ENCODE assay signal across 11 mouse cellular contexts in the genomic region with DNA sequence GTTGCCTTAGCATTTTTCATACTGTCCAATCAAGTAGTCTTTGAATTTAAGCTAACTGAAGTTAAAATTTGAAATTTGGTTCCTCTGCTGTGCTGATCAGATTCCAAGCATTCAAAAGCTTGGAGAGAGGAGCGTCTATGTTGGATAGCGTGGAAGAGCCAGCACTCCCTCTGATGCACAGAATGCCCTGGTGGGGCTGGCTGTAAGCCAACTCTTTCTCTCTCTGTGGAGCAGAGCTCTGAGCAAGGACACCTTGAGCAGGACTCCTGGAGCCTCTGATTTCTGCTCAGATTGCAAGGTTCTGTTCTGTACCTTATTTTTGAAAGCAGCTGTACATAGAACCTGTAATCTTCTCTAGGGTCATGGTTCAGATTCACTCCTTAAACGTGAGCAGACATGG. TPM values are rescaled to one million over a fixed set of nuclear protein-coding genes. Genes with fewer than 3 reads are reported as not detected.
DNase-seq lines count a peak whose midpoint lies in the region; ATAC-seq and TF ChIP-seq lines count a peak whose summit lies in the region.
"Had no signal": no experiment of that assay in that cellular context is flagged by ENCODE, and none has a peak within 500 bp of the region (broad histone marks: within the 10 kb centered on the region; RNA-seq: fewer than 3 reads in every experiment).

No protein-coding gene starts in this region.

- H3K9ac ChIP-seq in hindbrain, postnatal 0 days (replicated peaks; ENCODE audit: low read length) = no peak overlapping the region
- H3K9ac ChIP-seq in heart, embryonic 12.5 days = no peak overlapping the region

- WGBS in hindbrain, postnatal 0 days = 31% methylated on average over 3 of the region's 3 CpGs
- 74% methylated on average over 3 of the region's 3 CpGs for WGBS in hindbrain, embryonic 10.5 days
- 31% methylated on average over 3 of the region's 3 CpGs for WGBS in heart, embryonic 12.5 days

- peak; percentile 30 for DNase-seq in hindbrain, postnatal 0 days (ENCODE audit: low spot score)
- no peak for DNase-seq in hindbrain, embryonic 10.5 days (ENCODE audit: low spot score)
- peak; percentile 17 for DNase-seq in A20 (ENCODE audit: low read depth, low spot score)
- DNase-seq in adrenal gland, adult 2 months = peak; percentile 71
- no peak for DNase-seq in embryo, embryonic 11 days
- DNase-seq in layer of hippocampus, adult 18-20 months (ENCODE audit: low spot score in 2 of 2) = no peak
- no peak for DNase-seq in layer of hippocampus, adult 9-11 months
- DNase-seq: layer of hippocampus, postnatal 36 days; thymus, postnatal 14 days had no signal

- no peak overlapping the region for H3K4me2 ChIP-seq in hindbrain, postnatal 0 days (ENCODE audit: low read depth, low read length)
- H3K4me2 ChIP-seq in heart, embryonic 12.5 days = no peak overlapping the region

- H3K27me3 ChIP-seq in hindbrain, postnatal 0 days (ENCODE audit: insufficient read depth, low read length) = no peaks in the 10 kb centered on the region
- H3K27me3 ChIP-seq in hindbrain, embryonic 10.5 days (ENCODE audit: insufficient read depth, poor library complexity, severe bottlenecking) = no peaks in the 10 kb centered on the region
- no peaks in the 10 kb centered on the region for H3K27me3 ChIP-seq in heart, embryonic 12.5 days (replicated peaks)

- ATAC-seq in hindbrain, postnatal 0 days = no peak
- peak; percentile 55; the same call in 1 of the 2 replicates for ATAC-seq in heart, embryonic 12.5 days (ENCODE audit: insufficient number of reproducible peaks, low FRiP score)

- no peak overlapping the region for H3K27ac ChIP-seq in hindbrain, postnatal 0 days
- no peak overlapping the region for H3K27ac ChIP-seq in hindbrain, embryonic 10.5 days
- 0 out of 2 replicates have a peak overlapping the region, but pooled peaks have one; percentile 16 for H3K27ac ChIP-seq in heart, embryonic 12.5 days (ENCODE audit: poor library complexity, severe bottlenecking)

- no peaks in the 10 kb centered on the region for H3K9me3 ChIP-seq in hindbrain, postnatal 0 days (ENCODE audit: low read length)
- peaks cover 3% of the 10 kb centered on the region; the same call in 1 of the 2 replicates for H3K9me3 ChIP-seq in hindbrain, embryonic 10.5 days
- no peaks in the 10 kb centered on the region for H3K9me3 ChIP-seq in heart, embryonic 12.5 days (replicated peaks)
- H3K9me3 ChIP-seq: G1E had no signal

- H3K4me1 ChIP-seq in hindbrain, postnatal 0 days (ENCODE audit: insufficient read depth, low read length) = no peaks in the 10 kb centered on the region
- no peaks in the 10 kb centered on the region for H3K4me1 ChIP-seq in hindbrain, embryonic 10.5 days (replicated peaks)
- H3K4me1 ChIP-seq in heart, embryonic 12.5 days (replicated peaks) = peaks cover 11% of the 10 kb centered on the region

- TF ChIP-seq CTCF in hindbrain, postnatal 0 days (IDR thresholded peaks at IDR 0.05; ENCODE audit: low read depth) = no peak

- H3K4me3 ChIP-seq in hindbrain, postnatal 0 days (ENCODE audit: low read length) = no peak overlapping the region
- H3K4me3 ChIP-seq in hindbrain, embryonic 10.5 days = no peak overlapping the region
- H3K4me3 ChIP-seq in heart, embryonic 12.5 days = no peak overlapping the region

- H3K36me3 ChIP-seq in hindbrain, postnatal 0 days (ENCODE audit: insufficient read depth, low read length) = no peaks in the 10 kb centered on the region
- no peaks in the 10 kb centered on the region for H3K36me3 ChIP-seq in hindbrain, embryonic 10.5 days
- no peaks in the 10 kb centered on the region for H3K36me3 ChIP-seq in heart, embryonic 12.5 days
- H3K36me3 ChIP-seq: G1E had no signal

RNA-seq across cellular contexts. Expression of a gene that starts 16.8 kb away (rescaled TPM):
- total RNA-seq in hindbrain, postnatal 0 days (2014; rRNA removed) = 35.9 and 37.1 TPM in 2 replicates
- polyA plus RNA-seq in hindbrain, postnatal 0 days (2015; fragmentation: Nextera tagmentation; extraction: Ambion mirVana) = 29.0 and 31.0 TPM in 2 replicates
- polyA plus RNA-seq in hindbrain, embryonic 10.5 days (2016; fragmentation: Nextera tagmentation; extraction: Ambion mirVana) = 29.3 and 30.9 TPM in 2 replicates
- 10 to 100 TPM; 72.2 to 86.9 TPM for total RNA-seq in adrenal gland, adult 2 months (2021)
- 9.1 and 10.6 TPM in 2 replicates for polyA plus RNA-seq in adrenal gland, adult 2 months (2012; rRNA removed)
- polyA plus RNA-seq in heart, embryonic 12.5 days (2016; fragmentation: Nextera tagmentation; extraction: Ambion mirVana) = 33.5 and 35.0 TPM in 2 replicates
- total RNA-seq in layer of hippocampus, adult 18-20 months (2021) = 10 to 100 TPM; 24.9 to 27.3 TPM

RNA-seq across cellular contexts. Expression of a gene that starts 58.7 kb away (rescaled TPM):
- total RNA-seq in hindbrain, postnatal 0 days (2014; rRNA removed) = 9.5 and 10.1 TPM in 2 replicates
- polyA plus RNA-seq in hindbrain, postnatal 0 days (2015; fragmentation: Nextera tagmentation; extraction: Ambion mirVana) = 5.9 and 7.4 TPM in 2 replicates
- 12.5 and 13.1 TPM in 2 replicates for polyA plus RNA-seq in hindbrain, embryonic 10.5 days (2016; fragmentation: Nextera tagmentation; extraction: Ambion mirVana)
- total RNA-seq in adrenal gland, adult 2 months (2021) = 10 to 100 TPM in 1 of 2 experiments, 1 to 10 TPM in 1; 8.3 to 10.6 TPM
- polyA plus RNA-seq in adrenal gland, adult 2 months (2012; rRNA removed) = 1.0 TPM in 2 replicates
- polyA plus RNA-seq in heart, embryonic 12.5 days (2016; fragmentation: Nextera tagmentation; extraction: Ambion mirVana) = 11.9 and 12.3 TPM in 2 replicates
- 10 to 100 TPM; 11.0 to 11.5 TPM for total RNA-seq in layer of hippocampus, adult 18-20 months (2021)

Comparison
In these comparisons a context has a peak if more than half of its experiments do, and no peak if none do; other contexts are left out.
1. DNase-seq: peak in hindbrain, postnatal 0 days (single experiment), A20 (single experiment) and adrenal gland, adult 2 months (single experiment); none in hindbrain, embryonic 10.5 days (single experiment), embryo, embryonic 11 days (single experiment), layer of hippocampus, adult 18-20 months (0 of 2) and layer of hippocampus, adult 9-11 months (single experiment).